Mouse (Mus musculus) intestine, embryonic 16.5 days (tissue): ENCODE measurements around the gene Olfr1110. TPM values are rescaled to one million over a fixed set of nuclear protein-coding genes. Genes with fewer than 3 reads are reported as not detected.
"Not testable (repeated sequence)": the region's sequence is repeated elsewhere in the genome, so short reads cannot be mapped to it uniquely, and the experiment has no call there.

Source experiments
- ATAC-seq: fragments of 200-750 bp; cut with Nextera tagmentation; 2 replicates; pipeline ENCODE4 v1.8.0; 2017; ENCODE audit warnings: moderate TSS enrichment, moderate library complexity
- H3K27ac ChIP-seq: fragments of 300-500 bp; sonication (generic); 2 replicates; pipeline ENCODE4 v1.5.1; 2014; ENCODE audit warnings: mild to moderate bottlenecking, low read length
- H3K27me3 ChIP-seq: fragments of 300-500 bp; sonication (generic); replicated peaks from 2 replicates; pipeline ENCODE4 v1.6.1; 2014; ENCODE audit warnings: low read length, control low read depth, mixed read lengths; ENCODE audit not compliant: control insufficient read depth, insufficient read depth
- H3K36me3 ChIP-seq: fragments of 300-500 bp; sonication (generic); 2 replicates; pipeline ENCODE4 v1.6.1; 2014; ENCODE audit warnings: low read length, control low read depth; ENCODE audit not compliant: control insufficient read depth, insufficient read depth
- H3K4me1 ChIP-seq: fragments of 300-500 bp; sonication (generic); 2 replicates; pipeline ENCODE4 v1.6.1; 2014; ENCODE audit warnings: low read length, control low read depth, mixed read lengths; ENCODE audit not compliant: control insufficient read depth, insufficient read depth
- H3K4me2 ChIP-seq: fragments of 300-500 bp; sonication (generic); 2 replicates; pipeline ENCODE4 v1.6.1; 2014; ENCODE audit warnings: low read depth, low read length, control low read depth
- H3K4me3 ChIP-seq: fragments of 300-500 bp; sonication (generic); 2 replicates; pipeline ENCODE4 v1.5.1; 2014; ENCODE audit warnings: mild to moderate bottlenecking, low read length
- H3K9ac ChIP-seq: fragments of 300-500 bp; sonication (generic); 2 replicates; pipeline ENCODE4 v1.6.1; 2014; ENCODE audit warnings: low read depth, low read length
- H3K9me3 ChIP-seq: fragments of 300-500 bp; sonication (generic); 2 replicates; pipeline ENCODE4 v1.6.1; 2016; ENCODE audit warnings: low read length, control low read depth; ENCODE audit not compliant: control insufficient read depth
- WGBS: fragments of 180-500 bp; shearing (Covaris S2); extraction: QIAGEN DNeasy Blood & Tissue Kit; methylation state at CpG from one replicate; pipeline ENCODE4 v1.1.7; 2014; 5-methylcytosine and 5-hydroxymethylcytosine counted together
- polyA plus RNA-seq: library from polyadenylated mRNA; unstranded; fragments of >200 nt; fragmentation: Nextera tagmentation; extraction: Ambion mirVana; gene quantifications from 2 replicates; pipeline ENCODE4 v1.2.1, GENCODE M21; 2015

Olfr1110 gene
- not detected in 2 replicates for polyA plus RNA-seq

DNA sequence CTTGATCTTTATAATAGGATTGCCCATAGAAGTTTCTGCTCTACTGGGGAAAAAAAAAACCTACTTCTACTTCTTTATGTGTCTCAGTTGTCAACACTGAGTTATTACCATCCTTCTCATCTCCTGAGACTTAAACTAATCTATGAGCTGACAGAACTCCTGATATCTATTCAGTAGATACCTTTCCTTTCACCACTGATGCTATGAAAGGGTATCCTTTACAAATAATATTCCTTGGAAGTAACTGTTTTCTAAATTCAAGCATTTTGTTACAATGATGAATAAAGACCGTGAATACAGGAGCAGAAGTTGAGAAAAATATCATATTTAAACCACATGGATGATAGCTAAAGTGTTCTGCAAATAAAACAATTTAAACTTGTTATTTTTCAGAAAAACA lies at the start of gene Olfr1110:
TSS of gene Olfr1110 (minus strand) at position 101 of the 400 bp plus-strand sequence.
- ATAC-seq: no peak
- Histone ChIP-seq H3K4me2 (no peak within 1 kb of the TSS), H3K9ac (no peak within 1 kb of the TSS), H3K9me3 (no peaks in the 10 kb centered on the region), H3K4me1 (no peaks in the 10 kb centered on the region), H3K27ac (no peak within 1 kb of the TSS), H3K27me3 (no peaks in the 10 kb centered on the region), H3K4me3 (no peak within 1 kb of the TSS), H3K36me3 (no peaks in the 10 kb centered on the region)
- 71% methylated on average over 1 of the region's 1 CpGs for WGBS

DNA sequence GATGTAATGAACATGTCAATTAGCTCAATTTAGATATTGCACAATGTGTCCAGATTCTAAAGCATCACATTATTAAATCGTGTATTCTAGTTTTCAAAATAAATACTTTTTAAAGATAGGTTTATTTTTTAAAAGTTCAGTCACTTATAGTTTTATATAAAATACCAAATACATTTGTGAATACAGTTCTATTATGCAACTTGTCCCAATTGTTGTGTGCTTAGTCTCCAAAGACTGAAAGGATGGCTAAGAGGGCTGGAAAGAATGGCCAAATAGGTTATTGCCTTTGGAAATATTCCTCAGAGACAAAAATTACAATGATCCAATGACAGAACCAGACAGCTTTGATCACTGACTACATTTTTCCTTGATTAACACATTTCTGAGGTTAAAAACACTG lies 47.4 kb upstream of the Olfr1110 start, which contains the start of gene Olfr1112:
TSS of gene Olfr1112 (plus strand) at position 301 of the 400 bp plus-strand sequence.
- 82% methylated on average over 1 of the region's 1 CpGs for WGBS
- Histone ChIP-seq H3K4me2 (no peak within 1 kb of the TSS), H3K4me3 (no peak within 1 kb of the TSS), H3K9me3 (no peaks in the 10 kb centered on the region), H3K4me1 (no peaks in the 10 kb centered on the region), H3K27me3 (no peaks in the 10 kb centered on the region), H3K36me3 (no peaks in the 10 kb centered on the region), H3K9ac (no peak within 1 kb of the TSS), H3K27ac (no peak within 1 kb of the TSS)
- ATAC-seq: no peak

DNA sequence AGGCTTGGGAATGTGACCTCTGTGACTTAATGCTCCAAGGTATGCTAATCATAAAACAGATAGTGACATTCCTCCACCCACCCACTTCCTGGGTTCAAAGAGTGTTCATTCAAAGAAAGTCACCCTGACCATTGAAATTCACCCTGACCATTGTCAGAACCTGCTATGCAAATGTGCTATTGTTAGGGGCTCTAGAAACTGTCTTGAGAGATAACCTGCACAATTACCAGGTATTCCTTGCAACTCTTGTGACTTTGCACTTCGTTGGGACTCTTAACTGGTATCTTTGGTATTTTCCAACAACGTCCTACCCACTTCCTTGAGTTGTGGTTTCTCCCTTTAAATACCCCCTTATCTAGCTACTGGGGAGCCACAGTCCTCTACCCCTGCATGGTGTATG lies 27.6 kb upstream of the Olfr1110 start:
- H3K9ac ChIP-seq, H3K4me1 ChIP-seq, H3K4me2 ChIP-seq, ATAC-seq, H3K27me3 ChIP-seq, H3K36me3 ChIP-seq, H3K9me3 ChIP-seq, H3K4me3 ChIP-seq, H3K27ac ChIP-seq: not testable (repeated sequence)
- whole genome bisulfite sequencing: 72% methylated on average over 2 of the region's 2 CpGs

DNA sequence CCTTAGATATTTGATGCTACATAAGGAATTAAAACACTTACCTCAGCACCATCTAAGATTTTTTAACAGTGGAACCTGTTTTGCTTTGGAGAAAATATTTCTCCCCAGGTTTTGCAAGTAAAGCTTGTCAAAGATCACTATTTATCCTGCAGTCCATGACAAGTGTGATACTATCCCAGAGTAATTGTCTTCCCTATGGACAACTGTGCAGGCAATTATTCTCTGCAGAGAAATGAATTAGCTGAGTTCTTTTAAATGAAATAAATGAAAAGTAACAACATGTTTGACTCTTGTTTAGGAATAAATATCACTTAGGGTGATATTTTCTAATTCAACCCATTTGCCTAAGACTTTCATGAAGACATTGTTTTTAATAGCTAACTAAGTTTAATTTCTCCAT lies 12.4 kb upstream of the Olfr1110 start, which contains the start of gene Olfr1111:
TSS of gene Olfr1111 (minus strand) at position 101 of the 400 bp plus-strand sequence.
- Histone ChIP-seq H3K27me3 (no peaks in the 10 kb centered on the region), H3K9ac (no peak within 1 kb of the TSS), H3K36me3 (no peaks in the 10 kb centered on the region), H3K9me3 (no peaks in the 10 kb centered on the region), H3K27ac (no peak within 1 kb of the TSS), H3K4me2 (no peak within 1 kb of the TSS), H3K4me3 (no peak within 1 kb of the TSS), H3K4me1 (no peaks in the 10 kb centered on the region)
- no peak for ATAC-seq

DNA sequence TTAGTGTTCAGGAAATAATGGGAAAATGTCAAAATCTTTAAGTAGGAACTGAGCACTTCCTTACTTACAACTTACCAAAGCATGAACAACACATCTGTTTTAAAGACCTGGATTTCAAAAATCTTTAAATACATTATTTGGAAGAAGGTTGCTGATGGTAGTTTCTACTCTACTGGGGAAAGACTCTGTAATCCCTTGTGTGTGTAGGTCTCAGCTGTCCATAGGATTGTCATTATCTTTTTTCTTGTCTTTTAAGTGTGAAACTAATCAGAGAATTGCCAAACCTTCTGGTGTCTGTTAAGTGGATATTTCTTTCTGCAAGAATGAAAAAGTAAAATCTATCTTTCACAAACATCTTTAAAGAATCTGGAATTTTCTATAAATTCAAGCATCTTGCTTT lies 25.6 kb downstream of the Olfr1110 start, which contains the start of gene Olfr259:
TSS of gene Olfr259 (minus strand) at position 101 of the 400 bp plus-strand sequence.
- Histone ChIP-seq H3K9me3 (no peaks in the 10 kb centered on the region), H3K4me1 (no peaks in the 10 kb centered on the region), H3K4me2 (no peak within 1 kb of the TSS), H3K27ac (no peak within 1 kb of the TSS), H3K36me3 (no peaks in the 10 kb centered on the region), H3K9ac (no peak within 1 kb of the TSS), H3K27me3 (no peaks in the 10 kb centered on the region), H3K4me3 (no peak within 1 kb of the TSS)
- ATAC-seq: no peak

DNA sequence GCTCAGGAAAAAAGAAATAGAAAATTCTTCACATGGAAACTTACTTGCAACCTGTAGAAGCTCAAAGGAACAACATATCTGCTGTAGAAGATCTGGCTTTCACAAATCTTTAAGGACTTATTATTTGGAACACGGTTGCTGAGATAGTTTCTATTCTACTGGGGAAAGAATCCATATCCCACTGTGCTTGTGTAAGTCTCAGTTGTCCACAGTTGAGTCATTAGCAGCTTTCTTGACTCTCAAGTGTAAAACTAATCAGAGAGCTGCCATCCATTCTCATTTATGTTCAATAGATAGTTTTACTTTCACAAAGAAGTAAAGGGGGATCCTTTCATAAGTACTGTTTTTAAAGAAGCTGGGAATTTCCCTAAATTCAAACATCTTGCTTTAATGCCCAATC lies 44.2 kb downstream of the Olfr1110 start, which contains the start of gene Olfr1109:
TSS of gene Olfr1109 (minus strand) at position 101 of the 400 bp plus-strand sequence.
- WGBS: 65% methylated on average over 1 of the region's 1 CpGs
- no peak within 1 kb of the TSS for H3K4me2 ChIP-seq
- no peak for ATAC-seq
- no peaks in the 10 kb centered on the region for H3K27me3 ChIP-seq
- H3K9ac ChIP-seq: no peak within 1 kb of the TSS
- no peaks in the 10 kb centered on the region for H3K36me3 ChIP-seq
- no peak within 1 kb of the TSS for H3K27ac ChIP-seq
- H3K4me1 ChIP-seq: no peaks in the 10 kb centered on the region
- no peaks in the 10 kb centered on the region for H3K9me3 ChIP-seq
- no peak within 1 kb of the TSS for H3K4me3 ChIP-seq

Other genes starting within 250 kb of the Olfr1110 start
- gene Olfr1097, start 248.1 kb downstream of the Olfr1110 start, polyA plus RNA-seq: not detected in 2 replicates
- not detected in 2 replicates for gene Olfr1098, start 215.8 kb downstream of the Olfr1110 start, polyA plus RNA-seq
- gene Olfr1099, start 179.6 kb downstream of the Olfr1110 start, polyA plus RNA-seq: not detected in 2 replicates
- not detected in 2 replicates for gene Olfr1100, start 160.3 kb downstream of the Olfr1110 start, polyA plus RNA-seq
- gene Olfr1101, start 149.1 kb downstream of the Olfr1110 start, polyA plus RNA-seq: not detected in 2 replicates
- not detected in 2 replicates for gene Olfr1102, start 141.9 kb downstream of the Olfr1110 start, polyA plus RNA-seq
- gene Olfr1104, start 113.2 kb downstream of the Olfr1110 start, polyA plus RNA-seq: not detected in 2 replicates
- not detected in 2 replicates for gene Olfr1105, start 103.8 kb downstream of the Olfr1110 start, polyA plus RNA-seq
- gene Olfr1106, start 88.0 kb downstream of the Olfr1110 start, polyA plus RNA-seq: not detected in 2 replicates
- not detected in 2 replicates for gene Olfr1107, start 64.5 kb downstream of the Olfr1110 start, polyA plus RNA-seq
- not detected in 2 replicates for gene Olfr1109, start 44.3 kb downstream of the Olfr1110 start, polyA plus RNA-seq
- gene Olfr259, start 25.7 kb downstream of the Olfr1110 start, polyA plus RNA-seq: not detected in 2 replicates
- gene Olfr1111, start 12.3 kb upstream of the Olfr1110 start, polyA plus RNA-seq: not detected in 2 replicates
- gene Olfr1112, start 47.5 kb upstream of the Olfr1110 start, polyA plus RNA-seq: not detected in 2 replicates
- gene Olfr1113, start 68.7 kb upstream of the Olfr1110 start, polyA plus RNA-seq: not detected in 2 replicates
- gene Olfr1115, start 107.7 kb upstream of the Olfr1110 start, polyA plus RNA-seq: not detected in 2 replicates
- not detected in 2 replicates for gene Olfr1116, start 127.2 kb upstream of the Olfr1110 start, polyA plus RNA-seq
- not detected in 2 replicates for gene Olfr1118, start 167.3 kb upstream of the Olfr1110 start, polyA plus RNA-seq
- not detected in 2 replicates for gene Olfr1120, start 214.5 kb upstream of the Olfr1110 start, polyA plus RNA-seq
- gene Olfr1121, start 229.6 kb upstream of the Olfr1110 start, polyA plus RNA-seq: not detected in 2 replicates
- gene Olfr1122, start 245.5 kb upstream of the Olfr1110 start, polyA plus RNA-seq: not detected in 2 replicates